Mouse (Mus musculus): ENCODE data around the gene Dagla.
A peak's percentile ranks its signal among the peaks of the same experiment; 100 is the strongest.

Dagla gene

GRCm38 (mm10) chr19:10304810-10305544 lies at the start of gene Dagla:
Gene Dagla (minus strand): TSS chr19:10304877.
- DNase-seq, result peak in 1 of 2 experiments; percentile 28

GRCm38 (mm10) chr19:10352218-10352617 lies 47.5 kb upstream of the Dagla start:
- no peak for DNase-seq

GRCm38 (mm10) chr19:10347628-10348273 lies 43.1 kb upstream of the Dagla start:
- no peak for DNase-seq

GRCm38 (mm10) chr19:10345696-10346095 lies 41.0 kb upstream of the Dagla start:
- no peak for DNase-seq

- no peak for DNase-seq
Measured at GRCm38 (mm10) chr19:10343866-10344265, 39.2 kb upstream of the Dagla start.

- DNase-seq, result no peak
Measured at GRCm38 (mm10) chr19:10341817-10342439, 37.3 kb upstream of the Dagla start.

- no peak for DNase-seq
Measured at GRCm38 (mm10) chr19:10341152-10341551, 36.5 kb upstream of the Dagla start.

- no peak for DNase-seq
Measured at GRCm38 (mm10) chr19:10340661-10341060, 36.0 kb upstream of the Dagla start.

GRCm38 (mm10) chr19:10339271-10339670 lies 34.6 kb upstream of the Dagla start:
- no peak for DNase-seq

GRCm38 (mm10) chr19:10338724-10339123 lies 34.0 kb upstream of the Dagla start:
- DNase-seq, result no peak

- no peak for DNase-seq
Measured at GRCm38 (mm10) chr19:10334467-10334866, 29.8 kb upstream of the Dagla start.

GRCm38 (mm10) chr19:10333545-10334252 lies 29.0 kb upstream of the Dagla start:
- DNase-seq, result no peak

- no peak for DNase-seq
Measured at GRCm38 (mm10) chr19:10331706-10332105, 27.0 kb upstream of the Dagla start.

- no peak for DNase-seq
Measured at GRCm38 (mm10) chr19:10329033-10329432, 24.4 kb upstream of the Dagla start.

- no peak for DNase-seq
Measured at GRCm38 (mm10) chr19:10326609-10327008, 21.9 kb upstream of the Dagla start.

GRCm38 (mm10) chr19:10323860-10324259 lies 19.2 kb upstream of the Dagla start:
- DNase-seq, result no peak

GRCm38 (mm10) chr19:10323362-10323837 lies 18.7 kb upstream of the Dagla start:
- no peak for DNase-seq

- DNase-seq, result no peak
Measured at GRCm38 (mm10) chr19:10317795-10318194, 13.1 kb upstream of the Dagla start.

GRCm38 (mm10) chr19:10317358-10317757 lies 12.7 kb upstream of the Dagla start:
- no peak for DNase-seq

- no peak for DNase-seq
Measured at GRCm38 (mm10) chr19:10316956-10317355, 12.3 kb upstream of the Dagla start.

GRCm38 (mm10) chr19:10312072-10312471 lies 7.4 kb upstream of the Dagla start:
- DNase-seq, result no peak

- DNase-seq, result no peak
Measured at GRCm38 (mm10) chr19:10308990-10309389, 4.3 kb upstream of the Dagla start.

- DNase-seq, result no peak
Measured at GRCm38 (mm10) chr19:10307941-10308340, 3.3 kb upstream of the Dagla start.
